Mouse (Mus musculus): Measurements from ENCODE around the gene Sez6l. TPM values are rescaled to one million over a fixed set of nuclear protein-coding genes. Genes with fewer than 3 reads are reported as not detected.

Gene Sez6l
- polyA plus RNA-seq, 1 experiment from 2014 or later = 22.1 TPM

DNA sequence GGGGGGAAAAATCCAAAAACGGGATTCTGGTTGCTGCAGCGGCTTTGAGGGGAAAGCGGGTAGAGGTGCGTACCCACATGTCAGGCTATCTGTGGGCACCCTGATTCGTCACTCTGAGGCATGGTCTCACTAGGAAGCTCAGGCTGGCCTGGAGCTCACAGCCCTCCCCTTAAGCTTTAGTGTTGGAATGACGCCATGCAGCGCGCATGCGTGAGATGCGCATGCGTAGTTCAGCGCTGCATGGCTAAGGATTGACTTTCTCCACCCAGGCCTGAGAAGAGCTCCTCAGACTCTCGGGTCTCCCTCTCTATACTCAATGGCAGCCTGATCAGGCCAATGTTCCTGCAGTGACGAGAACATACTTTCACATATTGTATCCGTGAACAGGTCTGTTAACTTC lies 24.2 kb downstream of the Sez6l start:
- Histone ChIP-seq H3K4me1 (ENCODE audit: control insufficient read depth, insufficient read depth, low read length) (peaks cover 43% of the 10 kb centered on the region), H3K27ac (ENCODE audit: low read depth, low read length) (peak overlapping the region; percentile 53; the same call in 1 of the 2 replicates), H3K4me2 (ENCODE audit: low read length) (no peak overlapping the region), H3K9ac (ENCODE audit: low read length) (no peak overlapping the region), H3K9me3 (replicated peaks; ENCODE audit: control insufficient read depth, low read length) (no peaks in the 10 kb centered on the region), H3K27me3 (replicated peaks; ENCODE audit: control insufficient read depth, insufficient read depth, low read length) (no peaks in the 10 kb centered on the region), H3K36me3 (ENCODE audit: control insufficient read depth, insufficient read depth, low read length) (no peaks in the 10 kb centered on the region), H3K4me3 (ENCODE audit: low read depth, low read length) (no peak overlapping the region)
- WGBS = 88% methylated on average over 15 of the region's 15 CpGs
- no peak for ATAC-seq
- DNase-seq (ENCODE audit: low spot score) = no peak

DNA sequence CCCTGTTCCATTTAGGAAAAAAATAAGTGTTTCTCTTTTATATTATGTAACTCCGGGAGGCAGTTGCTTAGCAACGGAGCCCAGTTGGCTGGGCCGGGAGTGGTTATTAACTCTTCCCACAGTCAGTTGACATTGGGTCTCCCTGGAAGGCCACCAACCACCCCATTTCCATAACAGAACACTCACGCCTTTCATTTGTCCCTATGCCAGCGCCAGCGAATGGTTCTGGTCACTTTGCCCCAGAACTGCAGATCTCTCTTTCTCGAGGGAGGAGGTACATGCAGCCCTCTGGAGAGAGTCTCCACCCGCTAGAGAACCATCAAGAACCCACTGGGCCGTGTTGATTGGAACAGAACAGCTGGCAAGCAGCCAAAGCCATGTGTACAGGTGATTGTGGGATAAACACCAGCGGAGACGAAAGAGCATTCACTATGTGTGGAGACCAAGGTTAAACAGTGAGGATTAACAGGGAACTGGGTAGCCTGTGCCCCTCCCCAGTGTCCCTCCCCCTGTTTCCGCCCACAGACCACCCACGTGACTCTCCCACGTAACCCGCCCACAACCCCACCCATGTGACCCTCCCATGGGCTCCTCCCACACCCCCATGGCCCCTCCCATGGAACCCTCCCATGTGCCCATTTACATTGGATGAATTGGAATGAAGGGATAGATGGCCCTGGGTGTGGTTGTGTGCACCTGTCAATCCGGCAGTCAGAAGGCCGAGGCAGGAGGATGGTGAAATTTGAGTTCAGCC lies 24.8 kb downstream of the Sez6l start:
- Histone ChIP-seq H3K4me3 (ENCODE audit: low read depth, low read length) (no peak overlapping the region), H3K27ac (ENCODE audit: low read depth, low read length) (peak overlapping the region; percentile 53), H3K27me3 (replicated peaks; ENCODE audit: control insufficient read depth, insufficient read depth, low read length) (no peaks in the 10 kb centered on the region), H3K4me1 (ENCODE audit: control insufficient read depth, insufficient read depth, low read length) (peaks cover 43% of the 10 kb centered on the region), H3K9me3 (replicated peaks; ENCODE audit: control insufficient read depth, low read length) (no peaks in the 10 kb centered on the region), H3K4me2 (ENCODE audit: low read length) (peak overlapping the region; percentile 12), H3K9ac (ENCODE audit: low read length) (no peak overlapping the region), H3K36me3 (ENCODE audit: control insufficient read depth, insufficient read depth, low read length) (no peaks in the 10 kb centered on the region)
- DNase-seq (ENCODE audit: low spot score) (peak; percentile 88), ATAC-seq (peak; percentile 45)
- WGBS = 31% methylated on average over 17 of the region's 17 CpGs

DNA sequence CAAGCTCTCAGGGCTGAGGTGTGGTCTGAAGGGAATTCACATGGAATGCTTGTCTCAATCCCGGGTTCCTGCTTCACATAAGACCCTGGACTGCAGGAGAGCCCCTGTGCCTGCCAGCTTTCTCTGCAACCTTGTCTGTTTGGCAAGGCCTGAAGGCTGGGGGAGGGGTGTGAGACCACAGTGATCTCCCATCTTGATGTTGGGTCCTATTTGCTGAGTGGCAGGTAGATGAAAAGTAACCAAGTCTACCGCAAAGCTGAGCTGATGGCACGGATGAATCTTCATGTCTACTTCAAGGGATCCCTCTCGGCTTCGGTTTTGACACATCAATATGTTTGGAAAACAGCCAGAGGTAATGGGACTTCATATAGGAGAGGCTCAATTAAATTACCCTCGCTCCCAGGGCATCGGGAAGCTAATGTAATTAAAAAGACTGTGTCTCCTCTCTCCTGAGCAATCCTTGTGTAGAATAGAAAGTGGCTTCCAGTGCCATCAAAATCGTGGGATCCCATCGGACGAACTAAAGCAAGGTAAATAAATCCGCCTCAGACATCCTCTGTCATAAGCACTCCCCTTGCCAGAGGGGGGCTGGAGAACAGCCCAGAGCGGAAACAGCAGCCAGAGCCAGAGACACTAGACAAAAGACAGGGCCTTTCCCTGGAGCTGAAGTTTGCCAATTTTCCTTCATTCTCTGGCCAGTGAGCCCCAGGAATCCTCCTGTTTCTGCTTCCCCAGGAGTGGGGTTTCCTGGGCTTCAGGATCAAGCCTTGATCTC lies 28.0 kb downstream of the Sez6l start:
- H3K36me3 ChIP-seq (ENCODE audit: control insufficient read depth, insufficient read depth, low read length) = no peaks in the 10 kb centered on the region
- no peak overlapping the region for H3K4me3 ChIP-seq (ENCODE audit: low read depth, low read length)
- no peak overlapping the region for H3K9ac ChIP-seq (ENCODE audit: low read length)
- WGBS = 29% methylated on average over 12 of the region's 12 CpGs
- H3K4me2 ChIP-seq (ENCODE audit: low read length) = peak overlapping the region; percentile 18; the same call in 1 of the 2 replicates
- H3K27me3 ChIP-seq (replicated peaks; ENCODE audit: control insufficient read depth, insufficient read depth, low read length) = no peaks in the 10 kb centered on the region
- peak overlapping the region; percentile 76 for H3K27ac ChIP-seq (ENCODE audit: low read depth, low read length)
- DNase-seq (ENCODE audit: low spot score) (peak; percentile 79), ATAC-seq (peak; percentile 54)
- no peaks in the 10 kb centered on the region for H3K9me3 ChIP-seq (replicated peaks; ENCODE audit: control insufficient read depth, low read length)
- peaks cover 51% of the 10 kb centered on the region for H3K4me1 ChIP-seq (ENCODE audit: control insufficient read depth, insufficient read depth, low read length)

DNA sequence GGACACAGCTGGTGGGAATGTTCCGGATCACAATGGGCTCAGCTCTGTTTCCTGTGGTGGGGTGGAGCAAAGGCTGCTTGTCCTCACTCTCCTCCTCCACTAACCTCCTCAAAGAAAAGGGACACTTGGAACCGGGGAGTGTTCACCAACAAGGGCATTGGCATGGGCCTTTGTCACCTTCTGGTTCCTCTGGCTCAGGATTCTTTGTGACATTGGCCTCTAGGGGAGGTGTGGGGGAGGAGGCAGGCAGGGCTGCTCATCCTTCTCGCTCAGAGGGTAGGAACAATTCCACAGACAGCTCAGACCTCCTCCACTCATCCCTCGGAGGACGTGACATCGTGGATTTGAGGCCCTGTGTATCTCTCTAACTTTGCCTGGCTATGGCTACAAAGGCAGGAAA lies 30.2 kb downstream of the Sez6l start:
- no peak overlapping the region for H3K4me3 ChIP-seq (ENCODE audit: low read depth, low read length)
- WGBS = 74% methylated on average over 6 of the region's 6 CpGs
- H3K9ac ChIP-seq (ENCODE audit: low read length) = no peak overlapping the region
- DNase-seq (ENCODE audit: low spot score) (no peak), ATAC-seq (no peak)
- no peaks in the 10 kb centered on the region for H3K27me3 ChIP-seq (replicated peaks; ENCODE audit: control insufficient read depth, insufficient read depth, low read length)
- no peaks in the 10 kb centered on the region for H3K9me3 ChIP-seq (replicated peaks; ENCODE audit: control insufficient read depth, low read length)
- peaks cover 39% of the 10 kb centered on the region for H3K4me1 ChIP-seq (ENCODE audit: control insufficient read depth, insufficient read depth, low read length)
- no peak overlapping the region for H3K27ac ChIP-seq (ENCODE audit: low read depth, low read length)
- no peaks in the 10 kb centered on the region for H3K36me3 ChIP-seq (ENCODE audit: control insufficient read depth, insufficient read depth, low read length)
- H3K4me2 ChIP-seq (ENCODE audit: low read length) = no peak overlapping the region

DNA sequence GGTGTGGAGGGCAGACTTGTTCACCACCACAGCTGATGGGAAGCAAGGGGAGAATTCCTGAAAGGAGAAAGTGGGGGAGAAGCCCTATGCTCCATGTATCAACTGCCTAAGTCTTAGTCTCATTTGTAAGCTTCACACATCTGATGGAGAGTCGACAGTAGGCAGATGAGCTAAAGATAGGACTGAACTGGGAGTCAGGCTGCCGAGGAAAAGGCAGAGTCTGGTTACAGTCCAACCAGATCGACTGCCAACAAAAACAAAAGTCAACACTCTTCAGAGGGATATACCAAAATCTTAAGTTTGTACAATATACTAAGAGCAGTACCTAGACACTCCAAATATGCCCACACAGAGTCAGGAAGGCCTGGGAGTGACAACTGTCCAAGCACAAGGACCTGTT lies 38.7 kb downstream of the Sez6l start:
- Histone ChIP-seq H3K9me3 (replicated peaks; ENCODE audit: control insufficient read depth, low read length) (no peaks in the 10 kb centered on the region), H3K36me3 (ENCODE audit: control insufficient read depth, insufficient read depth, low read length) (no peaks in the 10 kb centered on the region)

DNA sequence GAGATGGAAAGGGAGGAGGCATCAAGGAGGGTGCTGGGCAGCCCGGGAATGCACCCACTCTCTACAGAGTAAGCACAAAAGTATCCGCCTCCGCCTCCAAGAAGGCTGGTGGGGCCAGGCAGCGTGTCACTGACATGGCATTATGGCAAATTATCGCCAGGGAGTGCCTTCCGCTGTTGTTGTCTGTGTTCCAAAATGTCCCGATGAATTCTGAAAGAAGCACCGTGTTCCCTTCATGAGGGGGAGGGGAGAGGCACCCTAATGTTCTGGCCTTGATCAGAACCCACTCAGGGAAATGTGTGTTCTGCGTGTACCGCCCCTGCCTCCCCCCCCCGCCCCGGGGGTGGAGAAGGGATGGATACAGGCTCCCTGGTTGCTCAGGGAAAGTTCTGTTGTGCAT lies 41.1 kb downstream of the Sez6l start:
- ATAC-seq (no peak), DNase-seq (ENCODE audit: low spot score) (no peak)
- Histone ChIP-seq H3K4me3 (ENCODE audit: low read depth, low read length) (no peak overlapping the region), H3K27me3 (replicated peaks; ENCODE audit: control insufficient read depth, insufficient read depth, low read length) (no peaks in the 10 kb centered on the region), H3K9me3 (replicated peaks; ENCODE audit: control insufficient read depth, low read length) (no peaks in the 10 kb centered on the region; the same call in 1 of the 2 replicates), H3K27ac (ENCODE audit: low read depth, low read length) (no peak overlapping the region), H3K9ac (ENCODE audit: low read length) (no peak overlapping the region), H3K4me2 (ENCODE audit: low read length) (no peak overlapping the region), H3K4me1 (ENCODE audit: control insufficient read depth, insufficient read depth, low read length) (no peaks in the 10 kb centered on the region), H3K36me3 (ENCODE audit: control insufficient read depth, insufficient read depth, low read length) (no peaks in the 10 kb centered on the region)
- 74% methylated on average over 12 of the region's 12 CpGs for whole genome bisulfite sequencing

More for the DNA sequence above, 38.7 kb downstream of the Sez6l start:
- Histone ChIP-seq H3K4me2 (ENCODE audit: low read length) (no peak overlapping the region), H3K4me3 (ENCODE audit: low read depth, low read length) (no peak overlapping the region), H3K9ac (ENCODE audit: low read length) (no peak overlapping the region), H3K27ac (ENCODE audit: low read depth, low read length) (no peak overlapping the region), H3K27me3 (replicated peaks; ENCODE audit: control insufficient read depth, insufficient read depth, low read length) (no peaks in the 10 kb centered on the region), H3K4me1 (ENCODE audit: control insufficient read depth, insufficient read depth, low read length) (no peaks in the 10 kb centered on the region)
- DNase-seq (ENCODE audit: low spot score) = no peak
- 71% methylated on average over 3 of the region's 3 CpGs for WGBS
- ATAC-seq = no peak

DNA sequence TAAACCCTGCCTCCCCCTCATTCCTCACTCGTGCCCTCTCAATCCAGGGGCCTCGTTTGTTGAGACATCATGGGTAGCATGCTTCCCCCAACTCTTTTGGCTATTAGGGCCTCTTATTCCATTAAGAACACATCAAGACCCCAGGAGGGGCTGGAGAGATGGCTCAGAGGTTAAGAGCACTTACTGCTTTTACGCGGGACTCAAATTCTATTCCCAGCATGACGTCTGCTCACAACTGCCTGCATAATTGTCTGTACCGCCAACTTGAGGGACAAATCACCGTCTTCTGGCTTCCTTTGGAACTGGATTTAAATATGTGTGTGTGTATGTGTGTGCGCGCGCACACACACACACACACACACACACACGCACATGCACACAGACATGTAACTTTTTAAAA lies 42.8 kb downstream of the Sez6l start:
- Histone ChIP-seq H3K9me3 (replicated peaks; ENCODE audit: control insufficient read depth, low read length) (no peaks in the 10 kb centered on the region; the same call in 1 of the 2 replicates), H3K36me3 (ENCODE audit: control insufficient read depth, insufficient read depth, low read length) (no peaks in the 10 kb centered on the region), H3K9ac (ENCODE audit: low read length) (no peak overlapping the region), H3K4me3 (ENCODE audit: low read depth, low read length) (no peak overlapping the region), H3K27ac (ENCODE audit: low read depth, low read length) (no peak overlapping the region), H3K4me1 (ENCODE audit: control insufficient read depth, insufficient read depth, low read length) (no peaks in the 10 kb centered on the region), H3K4me2 (ENCODE audit: low read length) (no peak overlapping the region), H3K27me3 (replicated peaks; ENCODE audit: control insufficient read depth, insufficient read depth, low read length) (no peaks in the 10 kb centered on the region)
- WGBS = 33% methylated on average over 11 of the region's 11 CpGs
- ATAC-seq (no peak), DNase-seq (ENCODE audit: low spot score) (no peak)

DNA sequence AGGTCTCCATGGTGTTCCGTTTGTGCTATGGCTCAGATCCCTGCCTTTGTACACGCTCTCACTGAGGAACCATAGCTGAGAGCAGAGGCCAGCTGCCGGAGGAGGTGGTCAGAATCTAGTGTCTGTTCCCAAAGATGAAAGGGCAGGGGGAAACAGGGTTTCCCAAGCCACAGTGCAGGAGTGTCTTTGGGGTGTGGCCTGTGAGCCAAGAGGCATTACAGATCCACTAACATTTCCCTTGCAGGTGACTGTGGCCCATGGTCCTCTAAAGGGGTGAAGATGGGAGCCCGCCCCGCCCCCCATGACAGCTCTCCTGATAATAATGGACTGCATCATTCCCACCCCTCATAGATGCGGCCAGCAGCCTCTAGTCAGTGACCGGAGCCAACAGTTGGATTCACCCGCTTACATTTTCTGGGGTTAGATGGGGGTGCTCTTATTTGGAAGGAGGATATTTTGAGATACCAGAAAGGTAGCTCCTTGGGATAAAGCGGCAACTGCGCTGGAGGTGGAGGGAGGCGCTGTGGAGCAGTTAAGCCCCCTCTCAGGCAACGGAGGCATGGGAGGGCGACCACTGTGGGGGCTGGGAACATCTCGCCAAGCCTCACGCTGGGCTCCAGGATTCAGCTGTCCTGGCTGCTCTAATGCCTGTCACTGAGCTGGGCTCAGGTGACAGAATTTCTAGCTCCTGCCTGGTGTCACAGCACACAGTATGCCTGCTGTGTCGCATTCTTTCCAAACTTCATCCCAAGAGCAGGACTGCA lies 43.5 kb downstream of the Sez6l start:
- no peaks in the 10 kb centered on the region for H3K36me3 ChIP-seq (ENCODE audit: control insufficient read depth, insufficient read depth, low read length)
- no peak for DNase-seq (ENCODE audit: low spot score)
- no peak overlapping the region for H3K9ac ChIP-seq (ENCODE audit: low read length)
- H3K4me3 ChIP-seq (ENCODE audit: low read depth, low read length) = no peak overlapping the region
- no peak overlapping the region for H3K4me2 ChIP-seq (ENCODE audit: low read length)
- H3K27ac ChIP-seq (ENCODE audit: low read depth, low read length) = no peak overlapping the region
- no peaks in the 10 kb centered on the region; the same call in 1 of the 2 replicates for H3K9me3 ChIP-seq (replicated peaks; ENCODE audit: control insufficient read depth, low read length)
- ATAC-seq = no peak
- peaks cover 5% of the 10 kb centered on the region; the same call in 1 of the 2 replicates for H3K4me1 ChIP-seq (ENCODE audit: control insufficient read depth, insufficient read depth, low read length)
- WGBS = 50% methylated on average over 16 of the region's 16 CpGs
- no peaks in the 10 kb centered on the region for H3K27me3 ChIP-seq (replicated peaks; ENCODE audit: control insufficient read depth, insufficient read depth, low read length)
